Mouse (Mus musculus) stomach, embryonic 15.5 days (tissue): ENCODE results near the gene 2900026A02Rik. TPM values are rescaled to one million over a fixed set of nuclear protein-coding genes. Genes with fewer than 3 reads are reported as not detected.

ENCODE experiments used
- ATAC-seq: fragments of 200-750 bp; cut with Nextera tagmentation; 2 replicates; pipeline ENCODE4 v1.8.0; 2017; ENCODE audit warnings: low read depth, moderate number of reproducible peaks, moderate TSS enrichment; ENCODE audit not compliant: insufficient read depth, low FRiP score
- H3K27ac ChIP-seq: fragments of 300-500 bp; sonication (generic); 2 replicates; pipeline ENCODE4 v1.5.1; 2015; ENCODE audit warnings: mild to moderate bottlenecking, inconsistent platforms
- H3K27me3 ChIP-seq: fragments of 300-500 bp; sonication (generic); replicated peaks from 2 replicates; pipeline ENCODE4 v1.6.1; 2015; ENCODE audit warnings: inconsistent platforms
- H3K36me3 ChIP-seq: fragments of 300-500 bp; sonication (generic); 2 replicates; pipeline ENCODE4 v1.6.1; 2015; ENCODE audit warnings: inconsistent platforms
- H3K4me1 ChIP-seq: fragments of 300-500 bp; sonication (generic); 2 replicates; pipeline ENCODE4 v1.6.1; 2015; ENCODE audit warnings: inconsistent platforms
- H3K4me2 ChIP-seq: fragments of 300-500 bp; sonication (generic); 2 replicates; pipeline ENCODE4 v1.6.1; 2015; ENCODE audit warnings: mild to moderate bottlenecking, inconsistent platforms
- H3K4me3 ChIP-seq: fragments of 300-500 bp; sonication (generic); replicated peaks from 2 replicates; pipeline ENCODE4 v1.5.1; 2015; ENCODE audit warnings: inconsistent platforms
- H3K9ac ChIP-seq: fragments of 300-500 bp; sonication (generic); 2 replicates; pipeline ENCODE4 v1.6.1; 2015; ENCODE audit warnings: inconsistent platforms
- H3K9me3 ChIP-seq: fragments of 300-500 bp; sonication (generic); 2 replicates; pipeline ENCODE4 v1.6.1; 2016; ENCODE audit warnings: inconsistent platforms
- WGBS: fragments of 180-500 bp; shearing (Covaris S2); methylation state at CpG from one replicate; pipeline ENCODE4 v1.1.7; 2015; 5-methylcytosine and 5-hydroxymethylcytosine counted together
- polyA plus RNA-seq: library from polyadenylated mRNA; unstranded; fragments of >200 nt; fragmentation: Nextera tagmentation; extraction: Ambion mirVana; gene quantifications from 2 replicates; pipeline ENCODE4 v1.2.1, GENCODE M21; 2015

Gene 2900026A02Rik
- polyA plus RNA-seq, 1 experiment from 2014 or later: 12.6 TPM

- no peak overlapping the region for H3K9ac ChIP-seq
- H3K27me3 ChIP-seq: no peaks in the 10 kb centered on the region
- ATAC-seq: no peak
- no peak overlapping the region for H3K4me2 ChIP-seq
- no peaks in the 10 kb centered on the region for H3K36me3 ChIP-seq
- 59% methylated on average over 4 of the region's 4 CpGs for WGBS
- H3K4me3 ChIP-seq: no peak overlapping the region
- H3K9me3 ChIP-seq: no peaks in the 10 kb centered on the region
- H3K27ac ChIP-seq: no peak overlapping the region
- peaks cover 26% of the 10 kb centered on the region for H3K4me1 ChIP-seq
Measured at GRCm38 (mm10) chr5:113128426-113128825, 92.6 kb downstream of the 2900026A02Rik start.

DNA sequence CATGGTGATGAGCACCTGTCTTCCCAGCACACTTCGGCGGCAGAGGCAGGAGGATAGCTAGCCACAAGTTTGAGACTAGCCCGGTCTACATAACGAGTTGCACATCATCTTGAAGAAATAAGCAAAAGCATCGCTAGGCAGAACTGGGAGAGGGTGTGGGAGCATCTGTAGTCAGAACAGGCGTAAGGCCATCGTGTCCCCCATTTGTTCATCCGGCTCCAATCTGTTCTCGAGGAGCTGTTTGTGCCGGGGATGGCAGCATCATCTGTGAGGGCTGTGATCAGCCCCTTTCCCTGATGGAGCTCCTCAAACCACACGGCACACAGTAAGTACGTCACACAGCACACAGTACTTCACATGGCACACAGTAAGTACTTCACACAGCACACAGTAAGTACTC is 94.6 kb downstream of the 2900026A02Rik start:
- Histone ChIP-seq H3K4me2 (no peak overlapping the region), H3K27ac (no peak overlapping the region), H3K4me1 (peaks cover 23% of the 10 kb centered on the region), H3K9me3 (no peaks in the 10 kb centered on the region), H3K9ac (no peak overlapping the region), H3K4me3 (no peak overlapping the region), H3K36me3 (no peaks in the 10 kb centered on the region), H3K27me3 (no peaks in the 10 kb centered on the region)
- no peak for ATAC-seq
- 93% methylated on average over 12 of the region's 12 CpGs for WGBS

DNA sequence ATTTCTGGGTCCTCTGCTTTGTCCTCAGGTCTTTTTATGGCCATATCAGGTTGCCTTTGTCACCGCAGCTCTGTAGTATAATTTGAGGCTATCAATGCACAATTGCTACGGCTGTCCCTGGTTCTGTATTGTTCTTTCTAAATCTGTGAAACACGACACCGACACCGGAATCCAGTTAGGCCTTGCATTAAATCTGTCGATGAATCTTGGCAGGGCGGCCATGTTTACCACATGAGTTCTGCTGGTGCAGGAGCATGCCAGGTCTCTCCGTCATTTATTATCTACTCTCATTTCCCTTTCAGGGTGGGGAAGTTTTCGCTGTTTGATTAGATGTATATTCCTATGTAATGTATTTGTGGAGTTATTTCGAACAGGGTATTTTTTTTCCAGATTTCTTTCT is 97.3 kb downstream of the 2900026A02Rik start:
- Histone ChIP-seq H3K9me3 (no peaks in the 10 kb centered on the region), H3K27me3 (no peaks in the 10 kb centered on the region), H3K9ac (no peak overlapping the region), H3K36me3 (no peaks in the 10 kb centered on the region), H3K4me2 (no peak overlapping the region), H3K4me1 (peaks cover 34% of the 10 kb centered on the region), H3K4me3 (no peak overlapping the region), H3K27ac (no peak overlapping the region; the same call in 1 of the 2 replicates)
- ATAC-seq: no peak
- 60% methylated on average over 10 of the region's 10 CpGs for WGBS

DNA sequence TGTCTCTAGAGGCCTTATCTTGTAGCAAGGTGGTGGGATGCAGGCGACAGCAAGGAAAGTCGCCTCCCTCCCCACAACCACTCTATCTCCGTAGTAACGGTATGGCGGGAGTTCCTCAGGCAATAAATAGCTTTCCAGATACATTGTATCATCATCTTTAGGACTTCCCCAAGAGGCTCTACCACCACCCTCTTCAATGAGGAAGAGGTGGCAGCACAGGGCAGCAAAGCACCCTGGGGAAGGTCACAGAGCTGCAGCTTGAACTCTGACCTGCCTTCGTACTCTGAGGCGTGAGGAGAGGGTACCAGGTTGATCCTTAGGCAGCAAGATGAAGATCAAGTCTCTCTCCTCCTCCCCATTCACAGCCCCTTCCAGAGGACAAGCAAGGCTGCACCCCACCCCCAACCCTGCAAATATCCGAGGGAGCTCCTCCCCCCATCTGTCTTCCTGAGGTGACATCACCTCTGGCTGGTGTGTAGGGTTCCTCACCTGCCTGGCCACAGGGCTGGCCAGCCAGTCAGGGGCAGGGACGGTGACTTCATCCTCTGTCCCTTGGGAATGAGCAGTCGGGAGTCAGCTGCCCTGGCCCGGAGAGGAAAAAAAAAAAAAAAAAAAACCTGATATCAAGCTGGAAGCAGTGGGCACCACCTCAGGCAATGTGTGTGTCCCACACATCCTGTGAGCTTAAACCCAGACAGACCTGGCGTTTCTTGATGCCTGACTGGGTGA is 98.5 kb downstream of the 2900026A02Rik start:
- 31% methylated on average over 12 of the region's 12 CpGs for WGBS
- ATAC-seq: peak; percentile 25; the same call in 1 of the 2 replicates
- Histone ChIP-seq H3K27ac (peak overlapping the region; percentile 83), H3K4me2 (no peak overlapping the region), H3K4me1 (peaks cover 36% of the 10 kb centered on the region), H3K9me3 (no peaks in the 10 kb centered on the region), H3K9ac (no peak overlapping the region), H3K4me3 (no peak overlapping the region), H3K27me3 (no peaks in the 10 kb centered on the region), H3K36me3 (no peaks in the 10 kb centered on the region)

- 0 out of 2 replicates have a peak, but pooled peaks have one; percentile 29 for ATAC-seq
- H3K4me3 ChIP-seq: no peak overlapping the region
- WGBS: 46% methylated on average over 6 of the region's 6 CpGs
- H3K36me3 ChIP-seq: no peaks in the 10 kb centered on the region
- peak overlapping the region; percentile 83 for H3K27ac ChIP-seq
- no peaks in the 10 kb centered on the region for H3K27me3 ChIP-seq
- H3K4me2 ChIP-seq: peak overlapping the region; percentile 8; the same call in 1 of the 2 replicates
- H3K9ac ChIP-seq: no peak overlapping the region
- no peaks in the 10 kb centered on the region for H3K9me3 ChIP-seq
- H3K4me1 ChIP-seq: peaks cover 35% of the 10 kb centered on the region
Measured at GRCm38 (mm10) chr5:113121591-113121875, 99.5 kb downstream of the 2900026A02Rik start.

DNA sequence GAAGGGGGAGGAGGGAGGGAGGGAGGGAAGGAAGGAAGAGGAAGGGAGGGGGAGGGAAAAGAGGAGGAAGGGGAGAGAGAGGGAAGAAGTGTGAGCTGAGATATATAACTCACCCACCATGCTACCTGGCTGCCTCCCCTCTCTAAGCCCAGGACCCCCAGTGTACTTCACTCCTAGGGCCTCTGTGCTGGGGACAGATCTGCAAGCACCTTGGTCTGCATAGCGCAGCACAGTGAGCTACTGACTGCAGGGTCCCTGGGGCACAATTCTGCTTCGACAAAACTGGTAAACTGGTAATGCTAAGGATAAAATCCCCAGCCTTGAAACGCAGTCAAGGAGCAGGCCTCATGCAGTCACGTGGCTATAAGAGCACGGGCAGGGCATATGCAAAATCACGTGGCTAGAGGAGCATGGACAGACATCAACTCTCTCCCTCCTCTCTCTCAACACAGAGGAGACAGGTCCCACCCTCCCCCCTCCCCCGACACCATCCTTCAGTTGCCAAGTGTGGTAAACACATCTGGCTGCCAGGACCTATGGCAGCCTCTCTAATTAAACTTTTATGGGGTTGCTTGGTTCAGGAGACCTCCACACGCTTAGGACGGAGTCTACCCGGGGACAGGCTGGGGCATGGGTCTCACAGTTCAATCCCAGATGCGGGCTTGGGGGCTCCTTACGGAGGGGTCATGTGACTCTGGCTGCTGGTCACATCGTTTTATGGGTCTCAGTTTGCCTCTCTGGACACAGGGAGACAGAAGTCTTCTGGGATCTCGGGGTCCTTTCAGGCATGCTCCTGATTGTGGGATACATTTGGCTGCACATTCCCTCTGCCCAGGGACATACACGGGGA is 100.1 kb downstream of the 2900026A02Rik start:
- ATAC-seq: no peak

DNA sequence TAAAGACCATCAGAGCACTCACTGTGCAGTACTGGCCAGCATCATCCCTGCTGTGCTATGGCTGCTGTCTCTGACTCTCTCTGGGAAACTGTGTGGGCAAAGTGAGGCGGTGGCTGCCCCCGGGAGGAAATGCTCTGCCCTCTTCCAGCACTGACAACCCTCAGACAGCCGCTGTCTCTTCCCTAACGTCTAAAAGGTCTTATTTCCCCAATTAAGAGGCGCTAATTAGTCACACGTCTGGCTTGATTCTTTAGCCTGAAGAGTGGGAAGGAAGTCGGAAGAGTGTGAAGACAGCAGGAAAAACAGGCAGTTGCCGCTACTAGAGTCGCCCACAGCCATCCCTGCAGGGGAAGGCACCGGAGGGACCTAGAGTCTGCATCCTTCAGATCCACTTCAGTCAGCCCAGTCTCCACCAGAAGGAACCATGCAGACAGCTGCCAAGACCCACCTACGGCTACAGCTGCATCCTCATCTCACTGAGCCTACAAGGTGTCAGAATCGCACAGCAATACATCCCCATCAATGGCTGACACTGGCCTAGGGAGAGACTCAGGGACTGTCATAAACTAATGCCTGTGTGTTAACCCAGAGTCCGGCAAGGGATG is 101.1 kb downstream of the 2900026A02Rik start:
- no peak overlapping the region for H3K4me3 ChIP-seq
- no peak overlapping the region for H3K4me2 ChIP-seq
- peaks cover 41% of the 10 kb centered on the region for H3K4me1 ChIP-seq
- peak overlapping the region; percentile 10; the same call in 1 of the 2 replicates for H3K27ac ChIP-seq
- H3K9ac ChIP-seq: no peak overlapping the region
- no peaks in the 10 kb centered on the region for H3K27me3 ChIP-seq
- no peaks in the 10 kb centered on the region for H3K9me3 ChIP-seq
- WGBS: 44% methylated on average over 13 of the region's 13 CpGs
- H3K36me3 ChIP-seq: no peaks in the 10 kb centered on the region
- no peak for ATAC-seq

More for the DNA sequence above, 100.1 kb downstream of the 2900026A02Rik start:
- WGBS: 25% methylated on average over 15 of the region's 15 CpGs
- peak overlapping the region; percentile 24 for H3K4me2 ChIP-seq
- H3K27me3 ChIP-seq: no peaks in the 10 kb centered on the region
- no peaks in the 10 kb centered on the region for H3K9me3 ChIP-seq
- peaks cover 35% of the 10 kb centered on the region for H3K4me1 ChIP-seq
- no peak overlapping the region for H3K4me3 ChIP-seq
- H3K9ac ChIP-seq: no peak overlapping the region
- no peaks in the 10 kb centered on the region for H3K36me3 ChIP-seq
- H3K27ac ChIP-seq: peak overlapping the region; percentile 83; the same call in 1 of the 2 replicates

- Histone ChIP-seq H3K4me1 (peaks cover 48% of the 10 kb centered on the region), H3K9me3 (no peaks in the 10 kb centered on the region), H3K36me3 (no peaks in the 10 kb centered on the region), H3K4me2 (no peak overlapping the region), H3K27me3 (no peaks in the 10 kb centered on the region), H3K9ac (no peak overlapping the region), H3K4me3 (no peak overlapping the region), H3K27ac (peak overlapping the region; percentile 6; the same call in 1 of the 2 replicates)
- 70% methylated on average over 9 of the region's 9 CpGs for WGBS
- no peak for ATAC-seq
Measured at GRCm38 (mm10) chr5:113119291-113119690, 101.7 kb downstream of the 2900026A02Rik start.

DNA sequence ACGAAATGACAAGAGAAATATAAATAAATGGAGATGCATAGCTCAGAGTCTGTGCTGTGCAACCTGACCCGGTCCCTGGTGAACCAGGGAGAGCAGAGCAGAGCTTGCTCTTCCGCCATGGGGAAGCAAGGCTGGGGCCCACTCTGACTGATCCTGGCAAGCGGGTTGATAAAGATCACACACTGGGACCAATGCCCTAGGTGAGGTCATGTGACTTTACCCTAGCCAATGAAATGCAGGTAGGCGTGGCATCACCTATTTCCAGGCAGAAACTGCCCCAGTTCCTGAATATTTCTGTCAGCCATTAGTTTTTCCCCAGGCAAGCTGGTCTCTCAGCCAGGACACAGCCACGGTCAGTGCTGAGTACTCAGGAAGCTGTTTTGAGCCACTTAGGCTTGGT is 102.3 kb downstream of the 2900026A02Rik start:
- Histone ChIP-seq H3K27ac (peak overlapping the region; percentile 6; the same call in 1 of the 2 replicates), H3K9me3 (no peaks in the 10 kb centered on the region), H3K4me2 (no peak overlapping the region), H3K4me1 (peaks cover 54% of the 10 kb centered on the region), H3K9ac (no peak overlapping the region), H3K4me3 (no peak overlapping the region), H3K36me3 (no peaks in the 10 kb centered on the region), H3K27me3 (no peaks in the 10 kb centered on the region)
- peak; percentile 63 for ATAC-seq
- WGBS: 29% methylated on average over 6 of the region's 6 CpGs

- peaks cover 53% of the 10 kb centered on the region for H3K4me1 ChIP-seq
- no peak for ATAC-seq
Measured at GRCm38 (mm10) chr5:113117361-113117760, 103.7 kb downstream of the 2900026A02Rik start.

GRCm38 (mm10) chr5:113115896-113116295 is 105.1 kb downstream of the 2900026A02Rik start:
- Histone ChIP-seq H3K4me1 (peaks cover 47% of the 10 kb centered on the region), H3K27ac (no peak overlapping the region), H3K4me2 (no peak overlapping the region), H3K27me3 (no peaks in the 10 kb centered on the region), H3K9me3 (no peaks in the 10 kb centered on the region), H3K4me3 (no peak overlapping the region), H3K9ac (no peak overlapping the region), H3K36me3 (no peaks in the 10 kb centered on the region)
- ATAC-seq: no peak
- 66% methylated on average over 10 of the region's 10 CpGs for WGBS

More at GRCm38 (mm10) chr5:113117361-113117760, 103.7 kb downstream of the 2900026A02Rik start:
- no peak overlapping the region for H3K4me3 ChIP-seq
- H3K27me3 ChIP-seq: no peaks in the 10 kb centered on the region
- no peaks in the 10 kb centered on the region for H3K9me3 ChIP-seq
- H3K9ac ChIP-seq: no peak overlapping the region
- no peak overlapping the region for H3K4me2 ChIP-seq
- 77% methylated on average over 5 of the region's 5 CpGs for WGBS
- H3K36me3 ChIP-seq: no peaks in the 10 kb centered on the region
- no peak overlapping the region for H3K27ac ChIP-seq
